Mouse (Mus musculus): ENCODE measurements around the gene Sipa1l3.

Sipa1l3 gene

GRCm38 (mm10) chr7:29518421-29519210, at the start of gene Sipa1l3:
Gene Sipa1l3, minus strand, starts transcription at chr7:29518641.
- in situ Hi-C loops (cut with MboI, MseI): loop anchor here (10.0 kb wide), 1 partner anchor 1526 kb away; the partner anchor contains the start of gene Fxyd5

- in situ Hi-C loops (cut with MboI, MseI): no loop called here
These were observed 44.6 kb upstream of the Sipa1l3 start for GRCm38 (mm10) chr7:29563006-29563405.

GRCm38 (mm10) chr7:29561046-29561445, 42.6 kb upstream of the Sipa1l3 start:
- in situ Hi-C loops (cut with MboI, MseI): no loop called here

- in situ Hi-C loops (cut with MboI, MseI): no loop called here
These were observed 40.8 kb upstream of the Sipa1l3 start for GRCm38 (mm10) chr7:29559290-29559689.

GRCm38 (mm10) chr7:29558744-29559143, 40.3 kb upstream of the Sipa1l3 start:
- in situ Hi-C loops (cut with MboI, MseI): no loop called here

- in situ Hi-C loops (cut with MboI, MseI): no loop called here
These were observed 37.8 kb upstream of the Sipa1l3 start for GRCm38 (mm10) chr7:29556283-29556682.

GRCm38 (mm10) chr7:29555521-29555920, 37.1 kb upstream of the Sipa1l3 start:
- in situ Hi-C loops (cut with MboI, MseI): no loop called here

- in situ Hi-C loops (cut with MboI, MseI): no loop called here
These were observed 36.6 kb upstream of the Sipa1l3 start for GRCm38 (mm10) chr7:29555051-29555450.

- in situ Hi-C loops (cut with MboI, MseI): no loop called here
These were observed 32.2 kb upstream of the Sipa1l3 start for GRCm38 (mm10) chr7:29550691-29551090.

GRCm38 (mm10) chr7:29541608-29542007, 23.2 kb upstream of the Sipa1l3 start:
- in situ Hi-C loops (cut with MboI, MseI): no loop called here

GRCm38 (mm10) chr7:29541186-29541585, 22.7 kb upstream of the Sipa1l3 start:
- in situ Hi-C loops (cut with MboI, MseI): no loop called here

GRCm38 (mm10) chr7:29540631-29541030, 22.2 kb upstream of the Sipa1l3 start:
- in situ Hi-C loops (cut with MboI, MseI): no loop called here

- in situ Hi-C loops (cut with MboI, MseI): no loop called here
These were observed 5.3 kb upstream of the Sipa1l3 start for GRCm38 (mm10) chr7:29523700-29524099.

GRCm38 (mm10) chr7:29521841-29522575, 3.6 kb upstream of the Sipa1l3 start:
- in situ Hi-C loops (cut with MboI, MseI): no loop called here

- in situ Hi-C loops (cut with MboI, MseI): no loop called here
These were observed 2.9 kb upstream of the Sipa1l3 start for GRCm38 (mm10) chr7:29521365-29521764.

GRCm38 (mm10) chr7:29520794-29521193, 2.4 kb upstream of the Sipa1l3 start:
- in situ Hi-C loops (cut with MboI, MseI): no loop called here

GRCm38 (mm10) chr7:29519211-29519550, 740 bp upstream of the Sipa1l3 start:
- in situ Hi-C loops (cut with MboI, MseI): loop anchor here (10.0 kb wide), 1 partner anchor 1526 kb away; the partner anchor contains the start of gene Fxyd5

- in situ Hi-C loops (cut with MboI, MseI): loop anchor here (10.0 kb wide), 1 partner anchor 1527 kb away; the partner anchor contains the start of gene Fxyd5
These were observed 404 bp downstream of the Sipa1l3 start for GRCm38 (mm10) chr7:29518054-29518420.

- in situ Hi-C loops (cut with MboI, MseI): loop anchor here (10.0 kb wide), 1 partner anchor 1528 kb away; the partner anchor contains the start of gene Fxyd5
These were observed 1.3 kb downstream of the Sipa1l3 start for GRCm38 (mm10) chr7:29517178-29517577.

- in situ Hi-C loops (cut with MboI, MseI): loop anchor here (10.0 kb wide), 1 partner anchor 1529 kb away; the partner anchor contains the start of gene Fxyd5
These were observed 2.8 kb downstream of the Sipa1l3 start for GRCm38 (mm10) chr7:29515652-29516051.

- in situ Hi-C loops (cut with MboI, MseI): loop anchor here (10.0 kb wide), 1 partner anchor 1532 kb away; the partner anchor contains the start of gene Fxyd5
These were observed 5.7 kb downstream of the Sipa1l3 start for GRCm38 (mm10) chr7:29512729-29513128.

- in situ Hi-C loops (cut with MboI, MseI): loop anchor here (10.0 kb wide), 1 partner anchor 1533 kb away; the partner anchor contains the start of gene Fxyd5
These were observed 6.7 kb downstream of the Sipa1l3 start for GRCm38 (mm10) chr7:29511598-29512275.

Measured in T-helper 1 cell (primary cell).